Mouse (Mus musculus): Measurements from ENCODE around the gene Tnfsf10. TPM values are rescaled to one million over a fixed set of nuclear protein-coding genes. Genes with fewer than 3 reads are reported as not detected.

Gene Tnfsf10
- polyA plus RNA-seq, 1 experiment from 2014 or later: 0.23 TPM

GRCm38 (mm10) chr3:27314506-27315164 lies 2.2 kb upstream of the Tnfsf10 start:
- H3K9ac ChIP-seq (replicated peaks): no peak overlapping the region
- no peaks in the 10 kb centered on the region for H3K27me3 ChIP-seq (ENCODE audit: insufficient read depth, low read length)
- H3K9me3 ChIP-seq (ENCODE audit: low read length): no peaks in the 10 kb centered on the region
- no peak overlapping the region for H3K4me2 ChIP-seq (ENCODE audit: low read depth, low read length)
- H3K4me1 ChIP-seq (ENCODE audit: insufficient read depth): peaks cover 3% of the 10 kb centered on the region; the same call in 1 of the 2 replicates
- no peaks in the 10 kb centered on the region for H3K36me3 ChIP-seq (replicated peaks; ENCODE audit: insufficient read depth, low read length)
- DNase-seq (no peak), ATAC-seq (no peak)
- TF ChIP-seq CTCF (IDR thresholded peaks at IDR 0.05; ENCODE audit: low read depth): peak; percentile 31
- no peak for TF ChIP-seq EP300 (IDR thresholded peaks at IDR 0.05; ENCODE audit: low read depth)
- H3K27ac ChIP-seq (ENCODE audit: low read depth): no peak overlapping the region
- no peak overlapping the region for H3K4me3 ChIP-seq (ENCODE audit: low read depth, low read length)
- 43% methylated on average over 2 of the region's 2 CpGs for WGBS (ENCODE audit: insufficient replicate concordance)

- Histone ChIP-seq H3K27me3 (ENCODE audit: insufficient read depth, low read length) (no peaks in the 10 kb centered on the region), H3K27ac (ENCODE audit: low read depth) (peak overlapping the region; percentile 34), H3K36me3 (replicated peaks; ENCODE audit: insufficient read depth, low read length) (no peaks in the 10 kb centered on the region), H3K4me2 (ENCODE audit: low read depth, low read length) (peak overlapping the region; percentile 62), H3K9me3 (ENCODE audit: low read length) (no peaks in the 10 kb centered on the region), H3K9ac (replicated peaks) (peak overlapping the region; percentile 23), H3K4me3 (ENCODE audit: low read depth, low read length) (peak overlapping the region; percentile 46), H3K4me1 (ENCODE audit: insufficient read depth) (peaks cover 3% of the 10 kb centered on the region; the same call in 1 of the 2 replicates)
- no peak for ATAC-seq
- WGBS (ENCODE audit: insufficient replicate concordance): 25% methylated on average over 4 of the region's 4 CpGs
- TF ChIP-seq CTCF (IDR thresholded peaks at IDR 0.05; ENCODE audit: low read depth) (no peak), EP300 (IDR thresholded peaks at IDR 0.05; ENCODE audit: low read depth) (no peak)
- DNase-seq: no peak
These were observed 628 bp downstream of the Tnfsf10 start for GRCm38 (mm10) chr3:27317288-27318024.

- Histone ChIP-seq H3K9me3 (ENCODE audit: low read length) (no peaks in the 10 kb centered on the region), H3K27ac (ENCODE audit: low read depth) (no peak overlapping the region), H3K4me1 (ENCODE audit: insufficient read depth) (peaks cover 3% of the 10 kb centered on the region; the same call in 1 of the 2 replicates), H3K9ac (replicated peaks) (no peak overlapping the region), H3K27me3 (ENCODE audit: insufficient read depth, low read length) (no peaks in the 10 kb centered on the region), H3K4me2 (ENCODE audit: low read depth, low read length) (no peak overlapping the region), H3K36me3 (replicated peaks; ENCODE audit: insufficient read depth, low read length) (no peaks in the 10 kb centered on the region), H3K4me3 (ENCODE audit: low read depth, low read length) (no peak overlapping the region)
- no CpG with 5 or more reads among the region's 1 CpGs for WGBS (ENCODE audit: insufficient replicate concordance)
- no peak for TF ChIP-seq CTCF (IDR thresholded peaks at IDR 0.05; ENCODE audit: low read depth)
- no peak for TF ChIP-seq EP300 (IDR thresholded peaks at IDR 0.05; ENCODE audit: low read depth)
- no peak for DNase-seq
- ATAC-seq: no peak
These were observed 2.8 kb downstream of the Tnfsf10 start for GRCm38 (mm10) chr3:27319650-27320049.

GRCm38 (mm10) chr3:27320613-27321495 lies 4.0 kb downstream of the Tnfsf10 start:
- no peaks in the 10 kb centered on the region for H3K27me3 ChIP-seq (ENCODE audit: insufficient read depth, low read length)
- H3K4me2 ChIP-seq (ENCODE audit: low read depth, low read length): no peak overlapping the region
- TF ChIP-seq EP300 (IDR thresholded peaks at IDR 0.05; ENCODE audit: low read depth) (no peak), CTCF (IDR thresholded peaks at IDR 0.05; ENCODE audit: low read depth) (no peak)
- H3K27ac ChIP-seq (ENCODE audit: low read depth): no peak overlapping the region; the same call in 1 of the 2 replicates
- H3K9me3 ChIP-seq (ENCODE audit: low read length): no peaks in the 10 kb centered on the region
- H3K9ac ChIP-seq (replicated peaks): no peak overlapping the region
- peak; percentile 38; the same call in 1 of the 2 replicates for ATAC-seq
- H3K4me1 ChIP-seq (ENCODE audit: insufficient read depth): peaks cover 3% of the 10 kb centered on the region; the same call in 1 of the 2 replicates
- H3K36me3 ChIP-seq (replicated peaks; ENCODE audit: insufficient read depth, low read length): no peaks in the 10 kb centered on the region
- WGBS (ENCODE audit: insufficient replicate concordance): 64% methylated on average over 9 of the region's 9 CpGs
- H3K4me3 ChIP-seq (ENCODE audit: low read depth, low read length): no peak overlapping the region
- DNase-seq: no peak

GRCm38 (mm10) chr3:27322591-27322990 lies 5.8 kb downstream of the Tnfsf10 start:
- WGBS (ENCODE audit: insufficient replicate concordance): 81% methylated on average over 9 of the region's 9 CpGs

GRCm38 (mm10) chr3:27323551-27323950 lies 6.7 kb downstream of the Tnfsf10 start:
- H3K4me1 ChIP-seq (ENCODE audit: insufficient read depth): no peaks in the 10 kb centered on the region
- WGBS (ENCODE audit: insufficient replicate concordance): 83% methylated on average over 5 of the region's 5 CpGs
- no peak overlapping the region for H3K4me2 ChIP-seq (ENCODE audit: low read depth, low read length)
- no peak overlapping the region for H3K27ac ChIP-seq (ENCODE audit: low read depth)
- H3K27me3 ChIP-seq (ENCODE audit: insufficient read depth, low read length): no peaks in the 10 kb centered on the region
- DNase-seq (no peak), ATAC-seq (no peak)
- no peak overlapping the region for H3K4me3 ChIP-seq (ENCODE audit: low read depth, low read length)
- no peaks in the 10 kb centered on the region for H3K9me3 ChIP-seq (ENCODE audit: low read length)
- TF ChIP-seq EP300 (IDR thresholded peaks at IDR 0.05; ENCODE audit: low read depth) (no peak), CTCF (IDR thresholded peaks at IDR 0.05; ENCODE audit: low read depth) (no peak)
- no peaks in the 10 kb centered on the region for H3K36me3 ChIP-seq (replicated peaks; ENCODE audit: insufficient read depth, low read length)
- no peak overlapping the region for H3K9ac ChIP-seq (replicated peaks)

More at GRCm38 (mm10) chr3:27322591-27322990, 5.8 kb downstream of the Tnfsf10 start:
- Histone ChIP-seq H3K4me3 (ENCODE audit: low read depth, low read length) (no peak overlapping the region), H3K27me3 (ENCODE audit: insufficient read depth, low read length) (no peaks in the 10 kb centered on the region), H3K9me3 (ENCODE audit: low read length) (no peaks in the 10 kb centered on the region), H3K9ac (replicated peaks) (no peak overlapping the region), H3K36me3 (replicated peaks; ENCODE audit: insufficient read depth, low read length) (no peaks in the 10 kb centered on the region), H3K4me1 (ENCODE audit: insufficient read depth) (no peaks in the 10 kb centered on the region), H3K4me2 (ENCODE audit: low read depth, low read length) (no peak overlapping the region), H3K27ac (ENCODE audit: low read depth) (no peak overlapping the region)
- ATAC-seq: no peak
- no peak for DNase-seq
- TF ChIP-seq EP300 (IDR thresholded peaks at IDR 0.05; ENCODE audit: low read depth): no peak
